Mouse (Mus musculus): ENCODE measurements around the gene Car14.
"Not testable (repeated sequence)": the region's sequence is repeated elsewhere in the genome, so short reads cannot be mapped to it uniquely, and the experiment has no call there.

The Car14 gene

DNA sequence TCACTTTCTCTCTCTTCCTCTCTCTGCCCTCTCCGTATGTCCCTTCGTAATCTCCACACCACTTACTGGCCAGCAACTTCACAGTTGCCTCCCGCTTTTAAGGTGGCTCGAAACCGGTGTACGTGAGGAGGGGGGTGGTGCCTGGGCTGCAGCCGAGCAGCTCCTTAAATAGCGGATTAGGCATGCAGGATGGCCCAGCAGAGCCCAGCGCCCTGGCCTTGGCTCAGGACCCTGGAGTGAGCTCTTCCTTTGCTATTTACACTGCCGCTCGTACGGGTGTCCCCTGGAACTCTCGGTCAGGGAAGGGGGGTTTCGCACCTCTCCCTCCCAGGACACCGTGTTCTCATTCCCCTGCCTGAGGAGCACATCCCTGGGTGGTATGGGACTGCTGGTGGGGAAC is at the start of gene Car14:
Gene Car14 (minus strand): TSS at position 124 of the 400 bp plus-strand sequence.
- in situ Hi-C loops (cut with MboI; ENCODE audit: low pct_unique_long_range_greater_than_20kb in 1 of 2, low sequenced_read_pairs in 2 of 2, unreplicated experiment in 1 of 2) = no loop called here

DNA sequence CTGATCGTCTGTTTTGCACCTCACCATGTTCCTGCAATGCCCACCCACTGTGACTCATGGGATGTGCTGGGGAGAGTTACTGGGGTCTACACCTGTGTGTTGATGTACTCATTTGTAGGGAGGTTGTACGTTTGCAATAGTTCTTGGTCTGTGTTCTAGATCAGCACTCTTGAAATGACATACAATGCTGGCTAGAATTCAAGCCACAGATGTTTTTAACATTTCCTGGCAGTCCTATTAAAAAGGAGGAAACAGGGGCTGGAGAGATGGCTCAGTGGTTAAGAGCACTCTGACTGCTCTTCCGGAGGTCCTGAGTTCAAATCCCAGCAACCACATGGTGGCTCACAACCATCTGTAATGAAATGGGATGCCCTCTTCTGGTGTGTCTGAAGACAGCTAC is 49.0 kb upstream of the Car14 start:
- in situ Hi-C loops (cut with MboI; ENCODE audit: low pct_unique_long_range_greater_than_20kb in 1 of 2, low sequenced_read_pairs in 2 of 2, unreplicated experiment in 1 of 2) = no loop called here

DNA sequence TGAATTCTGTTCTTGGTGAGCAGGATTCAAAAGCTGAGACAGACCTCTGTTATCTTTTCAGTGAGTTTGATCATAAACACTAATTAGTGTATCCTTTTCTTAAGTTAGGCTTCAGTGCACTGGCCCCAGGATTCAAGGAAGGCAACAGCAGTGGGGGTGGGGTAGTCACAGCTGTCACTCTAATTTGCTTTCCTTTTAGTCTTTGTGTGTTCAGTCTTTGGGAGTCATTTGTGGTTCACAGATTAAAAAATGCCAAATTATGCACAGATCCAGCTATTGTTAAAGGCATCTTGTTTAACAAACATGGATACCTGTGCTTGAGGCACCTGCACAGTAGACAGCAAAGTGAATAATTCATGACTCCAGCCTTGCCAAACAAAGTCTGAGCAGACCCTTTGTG is 48.5 kb upstream of the Car14 start:
- in situ Hi-C loops (cut with MboI; ENCODE audit: low pct_unique_long_range_greater_than_20kb in 1 of 2, low sequenced_read_pairs in 2 of 2, unreplicated experiment in 1 of 2) = no loop called here

DNA sequence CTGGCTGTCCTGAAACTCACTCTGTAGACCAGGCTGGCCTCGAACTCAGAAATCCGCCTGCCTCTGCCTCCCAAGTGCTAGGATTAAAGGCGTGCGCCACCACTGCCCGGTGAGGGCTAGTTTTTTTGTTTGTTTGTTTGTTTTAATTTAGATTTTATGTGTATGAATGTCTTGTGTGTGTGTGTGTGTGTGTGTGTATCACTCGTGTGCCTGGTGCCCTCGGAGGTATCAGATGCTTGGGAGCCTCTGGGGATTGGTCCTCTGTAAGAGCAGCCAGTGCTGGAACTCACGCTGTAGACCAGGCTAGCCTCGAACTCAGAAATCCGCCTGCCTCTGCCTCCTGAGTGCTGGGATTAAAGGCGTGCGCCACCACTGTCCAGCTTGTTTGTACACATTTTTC is 47.1 kb upstream of the Car14 start:
- in situ Hi-C loops (cut with MboI; ENCODE audit: low pct_unique_long_range_greater_than_20kb in 1 of 2, low sequenced_read_pairs in 2 of 2, unreplicated experiment in 1 of 2) = not testable (repeated sequence)

DNA sequence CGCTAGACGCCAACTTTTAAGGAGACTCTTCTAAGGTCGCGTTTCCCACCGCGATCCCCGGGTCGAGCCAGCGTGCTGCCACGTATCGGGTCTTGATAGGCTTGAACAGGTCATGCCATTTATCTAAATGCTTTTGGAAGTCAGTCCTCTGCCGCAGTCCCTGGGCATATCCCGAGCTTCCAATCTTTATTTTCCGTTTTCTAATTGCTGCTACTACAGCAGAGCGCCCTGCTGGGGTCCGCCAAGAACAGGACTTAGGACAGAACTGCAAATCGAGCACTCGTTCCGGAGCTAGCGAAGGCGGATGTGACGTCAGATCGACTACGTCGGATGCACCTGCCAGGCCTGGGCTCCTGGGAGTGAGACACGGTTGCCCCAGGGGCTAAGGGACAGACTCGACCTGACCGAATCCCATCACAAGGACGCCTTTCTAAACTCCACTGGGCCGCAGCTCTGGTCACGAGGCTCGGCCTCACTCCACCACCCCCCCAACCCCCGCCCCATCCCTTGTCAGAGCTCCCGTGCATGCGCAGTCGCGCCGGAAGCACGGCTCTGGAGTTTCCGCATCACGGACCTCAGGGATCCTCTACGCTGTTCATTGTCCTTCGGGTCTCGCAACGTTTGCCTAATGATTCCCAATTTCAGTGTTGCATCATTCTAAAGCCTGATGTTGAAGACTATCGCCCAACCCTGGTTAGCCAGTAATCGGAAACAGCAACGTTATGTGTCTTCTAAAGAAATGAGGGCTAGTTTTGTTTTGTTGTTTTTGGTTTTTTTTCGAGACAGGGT is 46.5 kb upstream of the Car14 start:
- in situ Hi-C loops (cut with MboI; ENCODE audit: low pct_unique_long_range_greater_than_20kb in 1 of 2, low sequenced_read_pairs in 2 of 2, unreplicated experiment in 1 of 2) = no loop called here

DNA sequence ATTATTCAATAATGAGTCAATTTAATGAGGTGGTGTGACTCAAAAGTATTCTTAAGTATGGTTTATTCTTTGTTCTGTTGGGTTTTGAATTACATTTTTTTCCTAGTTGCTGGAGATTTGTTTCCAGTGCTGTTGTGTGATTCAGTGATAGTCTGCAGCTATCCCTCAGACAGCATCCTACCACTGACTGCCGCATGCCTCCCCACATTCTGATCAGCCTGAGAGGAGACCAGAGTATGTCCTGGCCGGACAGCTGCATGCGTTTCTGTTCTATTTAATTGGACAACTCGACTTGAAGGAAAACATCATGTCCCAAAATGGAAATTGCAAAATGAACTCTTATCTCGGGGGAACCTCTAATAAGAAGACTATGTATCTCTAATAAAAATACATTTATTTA is 43.8 kb upstream of the Car14 start:
- in situ Hi-C loops (cut with MboI; ENCODE audit: low pct_unique_long_range_greater_than_20kb in 1 of 2, low sequenced_read_pairs in 2 of 2, unreplicated experiment in 1 of 2) = no loop called here

DNA sequence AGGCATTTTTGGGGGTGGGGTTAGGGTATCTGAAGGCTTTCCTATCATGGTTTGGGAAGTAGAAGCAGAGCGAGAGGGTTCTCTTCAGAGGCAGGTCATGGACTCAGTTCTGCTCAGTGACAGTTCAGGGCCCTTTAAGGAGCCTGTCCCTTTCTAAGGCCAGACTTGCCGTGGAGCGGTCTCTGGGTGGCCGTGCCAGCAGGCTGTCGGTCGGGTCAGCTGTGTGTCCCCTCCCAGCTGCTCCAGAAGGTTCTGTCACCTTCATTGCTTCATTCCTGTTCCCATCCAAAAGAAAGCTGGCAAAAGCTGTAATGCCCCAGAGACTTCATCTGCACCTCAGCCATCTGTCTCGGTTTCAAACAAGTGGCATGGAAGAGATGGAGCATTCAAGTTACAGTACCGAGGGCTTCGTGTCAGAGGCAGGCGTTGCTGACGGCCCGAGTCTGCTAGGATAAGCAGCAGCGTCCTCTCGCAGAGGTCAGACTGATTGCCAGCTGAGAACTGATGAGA is 41.3 kb upstream of the Car14 start:
- in situ Hi-C loops (cut with MboI; ENCODE audit: low pct_unique_long_range_greater_than_20kb in 1 of 2, low sequenced_read_pairs in 2 of 2, unreplicated experiment in 1 of 2) = no loop called here

DNA sequence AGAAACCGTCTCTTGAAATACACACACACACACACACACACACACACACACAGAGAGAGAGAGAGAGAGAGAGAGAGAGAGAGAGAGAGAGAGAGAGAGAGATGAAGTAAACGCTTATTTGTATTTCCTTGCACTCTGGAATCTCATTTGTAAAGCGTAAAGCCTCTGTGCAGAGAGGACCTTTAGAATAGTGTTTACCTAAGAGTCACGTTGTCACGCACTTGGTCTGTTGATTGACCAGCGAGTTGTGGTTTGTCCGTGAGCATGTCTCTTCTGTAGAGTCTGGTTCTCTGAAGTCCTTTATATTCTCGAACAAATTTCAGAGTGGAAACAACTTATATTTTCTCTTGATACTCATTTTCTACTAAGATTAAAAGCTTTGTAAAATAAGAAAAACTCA is 40.3 kb upstream of the Car14 start:
- in situ Hi-C loops (cut with MboI; ENCODE audit: low pct_unique_long_range_greater_than_20kb in 1 of 2, low sequenced_read_pairs in 2 of 2, unreplicated experiment in 1 of 2) = no loop called here

DNA sequence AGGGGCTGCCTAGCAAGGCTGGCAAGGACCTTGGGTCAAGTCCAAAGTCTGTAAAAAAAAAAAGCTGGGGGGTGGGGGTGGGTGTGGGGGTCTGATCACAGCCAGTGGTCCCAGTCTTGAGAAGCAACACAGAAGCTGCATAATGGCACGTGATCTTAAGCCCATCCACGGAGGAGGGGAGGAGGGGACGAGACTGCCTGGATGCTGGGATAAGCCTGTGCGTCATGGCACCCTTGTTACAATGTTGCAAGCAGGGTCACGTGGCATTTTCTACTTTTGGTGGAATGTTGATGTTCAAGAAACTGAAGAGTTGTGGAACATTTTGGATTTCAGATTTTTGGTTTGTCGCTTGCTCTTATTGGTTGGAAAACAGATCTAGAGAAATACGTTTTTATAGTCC is 38.7 kb upstream of the Car14 start:
- in situ Hi-C loops (cut with MboI; ENCODE audit: low pct_unique_long_range_greater_than_20kb in 1 of 2, low sequenced_read_pairs in 2 of 2, unreplicated experiment in 1 of 2) = no loop called here

DNA sequence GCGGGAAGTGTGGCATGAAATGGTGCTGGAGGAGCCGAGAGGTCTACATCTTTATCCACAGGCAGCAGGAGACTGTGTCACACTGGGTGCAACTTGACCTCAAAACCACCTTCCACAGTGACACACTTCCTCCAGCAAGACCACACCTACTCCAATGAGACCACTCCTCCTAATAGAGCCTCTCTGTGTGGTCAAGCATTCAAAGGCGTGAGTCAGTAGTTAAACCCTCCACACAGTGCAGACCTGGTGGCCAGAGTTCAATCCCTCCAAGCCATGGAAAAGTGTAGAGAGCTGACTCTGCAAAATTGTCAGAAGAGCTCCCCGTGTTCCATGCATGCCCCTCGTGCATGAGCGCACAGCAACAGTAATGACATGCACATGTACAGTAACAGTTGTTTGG is 38.3 kb upstream of the Car14 start:
- in situ Hi-C loops (cut with MboI; ENCODE audit: low pct_unique_long_range_greater_than_20kb in 1 of 2, low sequenced_read_pairs in 2 of 2, unreplicated experiment in 1 of 2) = no loop called here

DNA sequence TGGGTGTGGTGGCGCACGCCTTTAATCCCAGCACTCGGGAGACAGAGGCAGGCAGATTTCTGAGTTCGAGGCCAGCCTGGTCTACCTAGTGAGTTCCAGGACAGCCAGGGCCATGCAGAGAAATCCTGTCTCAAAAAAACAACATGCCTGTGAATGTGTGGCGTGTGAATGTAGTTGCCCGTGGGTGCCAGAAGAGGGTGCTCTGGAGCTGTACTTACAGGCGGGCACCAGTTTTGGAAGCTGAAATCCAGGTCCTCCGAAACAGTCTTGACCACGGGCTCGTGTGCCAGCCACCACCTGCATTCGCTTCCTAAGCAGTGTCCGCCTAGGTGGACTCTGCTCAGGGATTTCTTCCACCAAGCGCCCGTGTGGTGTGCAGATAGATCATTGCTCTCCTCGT is 34.3 kb upstream of the Car14 start:
- in situ Hi-C loops (cut with MboI; ENCODE audit: low pct_unique_long_range_greater_than_20kb in 1 of 2, low sequenced_read_pairs in 2 of 2, unreplicated experiment in 1 of 2) = no loop called here

DNA sequence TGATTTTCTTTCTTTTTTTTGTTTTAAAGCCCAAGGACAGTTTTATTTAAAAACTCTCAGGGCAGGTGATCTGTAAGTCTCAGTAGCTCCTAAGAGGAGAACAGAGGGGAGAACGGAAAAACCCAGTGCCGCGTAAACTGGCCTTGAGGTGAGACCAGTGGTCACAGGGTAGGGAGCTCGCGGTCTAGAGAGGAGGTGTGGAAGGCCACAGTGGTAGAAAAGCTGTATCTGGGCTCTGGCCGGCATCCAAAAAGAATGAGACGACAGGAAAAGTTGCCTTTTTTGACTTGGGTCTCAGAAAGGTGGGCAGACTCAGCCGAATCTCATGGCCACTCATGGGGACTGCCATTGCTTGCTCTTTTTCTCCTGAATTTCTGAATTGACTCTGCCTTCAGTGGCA is 33.7 kb upstream of the Car14 start:
- in situ Hi-C loops (cut with MboI; ENCODE audit: low pct_unique_long_range_greater_than_20kb in 1 of 2, low sequenced_read_pairs in 2 of 2, unreplicated experiment in 1 of 2) = no loop called here

DNA sequence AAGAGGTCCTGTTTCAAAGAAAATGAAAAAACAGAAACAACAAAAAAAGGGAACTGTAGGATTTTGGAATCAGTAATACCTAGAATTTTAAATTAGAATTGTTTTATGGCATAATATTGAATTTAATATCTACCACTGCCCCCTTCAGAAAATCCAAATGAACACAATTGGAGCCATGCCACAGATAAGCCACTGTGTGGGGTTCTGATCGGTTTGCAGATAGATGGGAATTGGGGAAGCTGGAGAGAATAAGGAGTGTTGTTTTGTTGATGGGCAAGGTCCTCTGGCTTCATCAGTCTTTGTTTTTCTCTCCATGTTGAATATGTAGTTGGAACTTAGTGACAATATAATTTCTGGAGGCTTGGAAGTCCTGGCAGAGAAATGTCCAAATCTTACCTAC is 30.0 kb upstream of the Car14 start:
- in situ Hi-C loops (cut with MboI; ENCODE audit: low pct_unique_long_range_greater_than_20kb in 1 of 2, low sequenced_read_pairs in 2 of 2, unreplicated experiment in 1 of 2) = no loop called here

DNA sequence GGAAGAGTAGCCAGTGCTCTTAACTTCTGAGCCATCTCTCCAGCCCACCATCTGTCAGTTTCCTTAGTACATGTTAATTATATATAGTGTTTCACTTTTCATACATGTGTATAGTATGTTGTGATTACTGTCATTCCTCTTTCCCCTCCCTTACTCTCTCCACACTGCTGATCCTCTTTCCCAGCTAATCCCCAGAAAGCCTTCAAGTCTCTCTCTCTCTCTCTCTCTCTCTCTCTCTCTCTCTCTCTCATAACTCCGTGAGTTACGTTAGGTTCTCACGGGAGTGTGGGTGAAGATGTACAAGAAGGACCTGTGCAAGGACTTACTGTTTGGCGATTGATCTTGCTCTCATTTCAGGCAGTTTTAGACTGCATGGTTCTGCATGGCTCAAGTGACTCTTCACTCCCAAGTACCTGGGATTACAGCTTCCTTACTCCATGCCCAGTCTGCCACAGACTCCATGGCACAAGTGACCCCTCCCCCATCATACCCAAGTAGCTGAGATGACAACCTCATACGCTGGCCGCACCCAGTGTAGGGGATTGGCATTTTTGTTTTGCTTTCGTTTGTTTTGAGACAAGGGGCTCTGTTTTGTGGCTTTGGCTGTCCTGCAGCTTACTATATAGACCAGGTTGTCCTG is 28.7 kb upstream of the Car14 start:
- in situ Hi-C loops (cut with MboI; ENCODE audit: low pct_unique_long_range_greater_than_20kb in 1 of 2, low sequenced_read_pairs in 2 of 2, unreplicated experiment in 1 of 2) = no loop called here

DNA sequence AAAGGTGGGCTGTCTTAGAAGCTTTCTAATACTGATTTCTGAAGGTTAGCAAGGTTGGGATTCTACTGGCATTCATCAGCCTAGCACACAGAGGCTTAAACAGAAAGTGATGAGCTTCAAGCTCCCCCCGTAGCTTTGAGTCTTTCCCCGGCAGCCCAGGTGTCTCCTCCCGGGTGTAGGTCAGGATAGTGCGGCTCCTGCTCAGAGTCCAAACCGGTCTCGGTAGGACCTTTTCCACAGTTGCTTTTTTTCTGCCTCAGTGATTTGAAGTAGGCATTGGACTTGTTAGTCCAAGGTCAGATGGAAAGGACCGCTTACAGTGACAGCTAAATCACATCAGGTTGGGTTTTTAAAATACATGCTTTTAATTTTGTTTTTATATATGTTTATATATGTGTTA is 28.1 kb upstream of the Car14 start:
- in situ Hi-C loops (cut with MboI; ENCODE audit: low pct_unique_long_range_greater_than_20kb in 1 of 2, low sequenced_read_pairs in 2 of 2, unreplicated experiment in 1 of 2) = no loop called here

DNA sequence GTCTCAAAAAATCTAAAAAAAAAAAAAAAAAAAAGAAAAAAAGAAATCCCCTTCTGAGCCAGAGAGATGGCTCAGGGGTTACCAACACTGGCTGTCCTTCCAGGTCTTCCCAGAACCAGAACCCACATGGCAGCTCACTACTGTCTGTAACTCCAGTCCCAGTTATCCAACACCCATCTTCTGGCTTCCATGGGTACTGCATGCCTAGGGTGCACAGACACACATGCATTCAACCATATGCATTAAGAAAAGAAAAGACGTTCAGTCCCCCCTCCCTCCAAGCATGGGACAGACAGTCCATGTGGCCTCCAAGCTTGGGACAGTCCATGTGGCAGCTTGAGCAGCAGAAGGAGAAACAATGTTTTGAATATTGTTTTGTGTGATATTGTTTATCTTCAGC is 27.7 kb upstream of the Car14 start:
- in situ Hi-C loops (cut with MboI; ENCODE audit: low pct_unique_long_range_greater_than_20kb in 1 of 2, low sequenced_read_pairs in 2 of 2, unreplicated experiment in 1 of 2) = no loop called here

DNA sequence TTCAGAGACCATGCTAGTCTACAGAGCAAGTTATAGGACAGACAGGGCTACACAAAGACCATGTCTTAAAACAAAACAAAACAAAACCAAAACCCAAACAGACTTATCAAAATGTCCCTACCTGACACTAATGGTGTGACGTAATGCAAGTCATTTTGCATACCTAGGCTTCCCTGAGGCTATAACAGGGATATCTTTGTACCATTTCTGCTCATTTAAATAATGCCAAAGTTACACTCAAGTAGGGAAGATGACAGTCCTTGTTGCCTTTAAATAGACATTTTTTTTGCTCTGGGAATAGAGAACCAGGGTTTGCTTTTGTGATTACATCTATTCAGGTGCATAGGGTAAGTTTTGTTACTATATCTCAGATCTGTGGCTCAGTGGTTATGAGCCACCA is 27.0 kb upstream of the Car14 start:
- in situ Hi-C loops (cut with MboI; ENCODE audit: low pct_unique_long_range_greater_than_20kb in 1 of 2, low sequenced_read_pairs in 2 of 2, unreplicated experiment in 1 of 2) = no loop called here

DNA sequence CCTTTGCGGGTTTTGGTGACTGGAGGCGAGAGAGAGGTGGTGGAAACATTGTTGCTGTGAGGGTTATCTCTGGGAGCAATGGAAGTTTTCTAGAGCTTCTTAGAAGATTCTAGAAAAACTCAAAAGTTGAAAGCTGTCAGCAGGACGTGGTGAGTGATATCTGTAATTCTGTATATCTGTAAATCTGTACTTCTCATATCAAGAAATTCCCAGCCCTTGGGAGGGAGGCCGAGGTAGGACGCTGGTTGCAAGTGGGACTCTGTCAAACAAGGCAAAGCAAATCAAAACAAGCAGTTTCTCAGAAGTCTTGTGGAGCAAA is 25.9 kb upstream of the Car14 start:
- in situ Hi-C loops (cut with MboI; ENCODE audit: low pct_unique_long_range_greater_than_20kb in 1 of 2, low sequenced_read_pairs in 2 of 2, unreplicated experiment in 1 of 2) = no loop called here

DNA sequence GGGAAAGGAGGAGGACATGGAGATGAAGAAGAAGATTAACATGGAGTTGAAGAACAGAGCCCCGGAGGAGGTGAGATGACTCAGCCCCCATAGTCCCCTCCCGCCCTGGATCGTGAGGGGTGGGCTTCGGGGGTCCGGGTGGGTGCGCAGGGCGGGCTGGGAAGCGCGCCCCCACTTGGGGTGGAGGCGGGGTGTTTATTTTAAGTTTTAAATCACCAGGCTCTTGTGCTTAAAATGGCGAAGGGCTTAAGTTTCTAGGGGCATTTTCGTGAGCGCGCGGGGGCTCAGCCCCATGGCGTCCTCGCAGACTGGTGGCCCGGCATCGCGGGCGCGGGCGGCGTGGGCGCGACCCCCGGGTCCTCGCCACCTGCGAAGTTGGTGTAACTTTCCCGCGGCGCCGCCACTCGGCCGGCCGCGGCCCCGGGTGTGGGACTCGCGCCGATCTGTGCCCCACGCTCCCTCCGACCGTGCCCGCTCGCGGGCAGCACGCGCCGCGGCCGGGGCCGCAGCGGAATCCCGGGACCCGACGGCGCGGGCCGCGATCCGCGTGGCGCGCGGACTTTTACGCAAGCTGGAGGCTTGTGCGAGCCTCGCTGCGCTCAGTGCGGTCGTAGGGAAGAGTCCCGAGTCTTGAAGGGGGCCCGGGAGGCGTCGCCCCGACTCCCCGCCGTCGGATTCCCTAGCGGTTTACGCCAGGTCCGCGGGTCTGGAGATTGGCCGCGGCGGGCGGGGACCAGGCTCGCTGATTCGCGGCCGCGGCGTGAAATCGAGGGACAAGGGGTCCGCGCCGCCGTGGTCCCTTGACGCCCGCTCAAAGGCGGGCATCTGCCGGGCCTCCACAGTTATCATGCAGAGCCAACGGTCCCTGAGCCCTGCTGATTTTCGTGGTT is 25.3 kb upstream of the Car14 start:
- in situ Hi-C loops (cut with MboI; ENCODE audit: low pct_unique_long_range_greater_than_20kb in 1 of 2, low sequenced_read_pairs in 2 of 2, unreplicated experiment in 1 of 2) = no loop called here
